Mouse (Mus musculus) heart, embryonic 16.5 days (tissue): ENCODE results near the gene Ccdc106. TPM values are rescaled to one million over a fixed set of nuclear protein-coding genes. Genes with fewer than 3 reads are reported as not detected.
A peak's percentile ranks its signal among the peaks of the same experiment; 100 is the strongest.

ENCODE experiments used
- ATAC-seq: fragments of 200-750 bp; cut with Nextera tagmentation; replicated peaks from 2 replicates; pipeline ENCODE4 v1.8.0; 2017; ENCODE audit warnings: moderate number of reproducible peaks; ENCODE audit not compliant: insufficient read depth, low FRiP score; ENCODE audit errors: extremely low read depth
- H3K27ac ChIP-seq: fragments of 300-500 bp; sonication (generic); 2 replicates; pipeline ENCODE4 v1.5.1; 2014; ENCODE audit warnings: mild to moderate bottlenecking, low read length, control low read depth, moderate library complexity
- H3K27me3 ChIP-seq: fragments of 300-500 bp; sonication (generic); 2 replicates; pipeline ENCODE4 v1.6.1; 2014; ENCODE audit warnings: low read length, mixed read lengths; ENCODE audit not compliant: control insufficient read depth, insufficient read depth
- H3K36me3 ChIP-seq: fragments of 300-500 bp; sonication (generic); 2 replicates; pipeline ENCODE4 v1.6.1; 2014; ENCODE audit not compliant: control insufficient read depth, insufficient read depth
- H3K4me1 ChIP-seq: fragments of 300-500 bp; sonication (generic); 2 replicates; pipeline ENCODE4 v1.6.1; 2014; ENCODE audit warnings: low read length, mixed read lengths; ENCODE audit not compliant: control insufficient read depth, insufficient read depth
- H3K4me2 ChIP-seq: fragments of 300-500 bp; sonication (generic); 2 replicates; pipeline ENCODE4 v1.6.1; 2014; ENCODE audit warnings: low read depth, mild to moderate bottlenecking, control low read depth, low read length
- H3K4me3 ChIP-seq: fragments of 300-500 bp; sonication (generic); 2 replicates; pipeline ENCODE4 v1.5.1; 2014; ENCODE audit warnings: mild to moderate bottlenecking, control low read depth, low read length
- H3K9ac ChIP-seq: fragments of 300-500 bp; sonication (generic); 2 replicates; pipeline ENCODE4 v1.6.1; 2014; ENCODE audit warnings: low read length, control low read depth
- H3K9me3 ChIP-seq: fragments of 300-500 bp; sonication (generic); replicated peaks from 2 replicates; pipeline ENCODE4 v1.6.1; 2016; ENCODE audit warnings: low read length; ENCODE audit not compliant: control insufficient read depth
- WGBS: fragments of 180-500 bp; shearing (Covaris S2); extraction: QIAGEN DNeasy Blood & Tissue Kit; methylation state at CpG from one replicate; pipeline ENCODE4 v1.1.7; 2014; 5-methylcytosine and 5-hydroxymethylcytosine counted together
- polyA plus RNA-seq: library from polyadenylated mRNA; unstranded; fragments of >200 nt; fragmentation: Nextera tagmentation; extraction: Ambion mirVana; gene quantifications from 2 replicates; pipeline ENCODE4 v1.2.1, GENCODE M21; 2015

Gene Ccdc106
- polyA plus RNA-seq, 1 experiment from 2014 or later, result 1.5 TPM

DNA sequence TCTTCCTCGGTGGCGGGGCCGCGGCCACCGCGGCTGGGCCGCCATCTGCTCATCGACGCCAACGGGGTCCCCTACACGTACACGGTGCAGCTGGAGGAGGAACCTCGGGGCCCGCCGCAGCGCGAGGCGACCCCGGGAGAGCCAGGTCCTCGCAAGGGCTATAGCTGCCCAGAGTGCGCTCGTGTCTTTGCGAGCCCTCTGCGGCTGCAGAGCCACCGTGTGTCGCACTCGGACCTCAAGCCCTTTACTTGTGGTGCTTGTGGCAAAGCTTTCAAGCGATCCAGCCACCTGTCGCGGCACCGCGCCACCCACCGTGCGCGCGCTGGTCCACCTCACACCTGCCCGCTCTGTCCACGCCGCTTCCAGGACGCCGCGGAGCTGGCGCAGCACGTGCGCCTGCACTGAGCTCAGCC, 32.6 kb downstream of the Ccdc106 start:
- Histone ChIP-seq H3K4me3 (peak overlapping the region; percentile 78), H3K27me3 (peaks cover 53% of the 10 kb centered on the region), H3K4me2 (peak overlapping the region; percentile 92), H3K36me3 (no peaks in the 10 kb centered on the region), H3K9me3 (no peaks in the 10 kb centered on the region), H3K9ac (no peak overlapping the region), H3K27ac (no peak overlapping the region), H3K4me1 (peaks cover 26% of the 10 kb centered on the region)
- ATAC-seq, result no peak
- 9% methylated on average over 45 of the region's 45 CpGs for WGBS

DNA sequence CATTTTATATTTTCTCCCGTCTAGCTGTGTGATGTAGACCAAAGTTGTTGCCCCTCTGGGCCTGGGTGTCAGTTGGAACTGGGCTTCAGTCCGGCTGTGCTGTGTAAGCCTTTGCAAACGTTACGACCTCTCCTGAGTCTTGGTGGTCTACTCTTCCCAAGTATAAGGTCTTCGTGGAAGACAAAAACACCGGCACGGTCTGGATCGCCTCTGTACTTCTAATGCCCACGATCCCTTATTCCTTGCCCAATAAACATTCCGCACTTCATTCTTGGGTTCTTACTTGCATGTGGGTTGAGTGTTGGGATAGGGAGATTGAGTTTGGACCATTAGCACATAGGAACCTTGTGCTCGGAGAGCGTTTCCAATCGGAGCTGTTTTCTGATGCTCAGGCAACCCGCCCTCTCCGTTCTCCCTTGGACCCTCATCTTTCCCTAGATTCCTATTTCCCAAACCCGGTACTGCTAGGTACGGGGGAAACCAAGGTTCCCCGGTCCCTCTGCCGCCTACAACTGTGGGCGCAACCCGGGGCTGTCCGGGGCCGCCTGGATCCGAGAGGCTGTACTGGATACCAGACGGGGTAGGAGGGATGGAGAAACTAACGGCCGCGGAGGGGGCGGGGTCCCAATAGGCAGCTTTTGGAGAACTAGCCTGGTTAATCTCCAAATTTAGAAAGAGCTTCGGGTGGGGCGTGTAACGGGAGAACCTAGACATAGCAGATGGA, 33.3 kb downstream of the Ccdc106 start:
- Histone ChIP-seq H3K27ac (no peak overlapping the region), H3K4me1 (peaks cover 26% of the 10 kb centered on the region), H3K36me3 (no peaks in the 10 kb centered on the region), H3K27me3 (peaks cover 56% of the 10 kb centered on the region), H3K4me2 (peak overlapping the region; percentile 52), H3K4me3 (peak overlapping the region; percentile 78), H3K9ac (peak overlapping the region; percentile 23; the same call in 1 of the 2 replicates), H3K9me3 (no peaks in the 10 kb centered on the region)
- 12% methylated on average over 32 of the region's 32 CpGs for WGBS
- ATAC-seq, result no peak

DNA sequence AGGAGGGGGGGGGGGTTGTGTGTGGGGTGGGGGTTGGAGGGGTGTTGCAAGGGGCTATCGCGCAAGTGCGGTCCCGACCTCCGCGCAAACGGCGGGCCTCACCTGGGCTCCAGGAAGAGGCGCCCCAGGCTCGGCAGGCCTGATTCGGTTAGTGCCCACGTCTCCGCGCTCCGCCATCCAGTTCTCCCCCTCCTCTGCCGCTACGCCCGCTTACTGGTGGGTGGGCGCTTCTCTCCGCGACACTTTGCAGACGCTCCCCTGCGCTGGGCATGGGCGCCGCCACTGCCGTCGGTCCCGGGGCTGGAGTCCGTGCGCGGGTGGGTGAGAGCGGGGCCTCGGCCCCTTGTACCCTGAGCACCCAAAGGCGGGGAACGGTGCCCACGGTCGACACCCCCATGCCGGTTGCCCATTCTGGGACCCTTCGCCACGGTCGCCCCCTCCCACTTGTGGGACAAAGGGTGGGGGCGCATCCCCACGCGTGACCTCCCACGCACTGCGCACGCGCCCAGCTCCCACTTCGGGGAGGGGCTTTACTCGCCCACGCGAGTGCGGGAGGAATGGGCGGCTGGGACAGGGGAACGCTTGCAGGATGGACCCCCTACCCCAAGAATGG, 36.4 kb downstream of the Ccdc106 start:
- ATAC-seq, result no peak

DNA sequence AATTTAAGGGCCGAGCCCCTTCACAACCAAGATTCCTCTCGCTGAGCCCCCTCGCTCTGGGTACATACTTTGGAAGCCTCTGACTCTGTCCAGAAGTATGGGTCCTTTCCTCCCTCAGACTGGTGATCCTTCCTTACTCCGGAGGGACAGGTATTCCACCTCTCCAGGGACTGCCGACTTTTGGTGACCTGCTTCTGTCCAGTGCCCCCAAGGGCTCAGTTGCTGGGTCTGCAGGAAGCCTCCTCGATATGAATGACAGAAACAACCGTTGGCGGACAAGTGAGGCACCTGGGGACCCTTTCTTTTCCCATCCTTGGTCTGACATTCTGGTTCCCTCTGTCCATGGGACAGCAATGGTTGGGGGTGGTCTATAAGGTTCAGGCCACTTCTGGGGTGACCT, 37.0 kb downstream of the Ccdc106 start:
- H3K27ac ChIP-seq, result no peak overlapping the region
- H3K4me3 ChIP-seq, result peak overlapping the region; percentile 44
- H3K27me3 ChIP-seq, result peaks cover 50% of the 10 kb centered on the region
- ATAC-seq, result no peak
- H3K4me1 ChIP-seq, result peaks cover 26% of the 10 kb centered on the region
- peak overlapping the region; percentile 60; the same call in 1 of the 2 replicates for H3K9ac ChIP-seq
- no peaks in the 10 kb centered on the region for H3K9me3 ChIP-seq
- WGBS, result 37% methylated on average over 8 of the region's 8 CpGs
- peak overlapping the region; percentile 57; the same call in 1 of the 2 replicates for H3K4me2 ChIP-seq
- no peaks in the 10 kb centered on the region for H3K36me3 ChIP-seq

More for the DNA sequence above, 36.4 kb downstream of the Ccdc106 start:
- H3K4me3 ChIP-seq, result peak overlapping the region; percentile 44
- no peak overlapping the region for H3K27ac ChIP-seq
- peaks cover 31% of the 10 kb centered on the region for H3K4me1 ChIP-seq
- WGBS, result 3% methylated on average over 45 of the region's 55 CpGs
- peaks cover 56% of the 10 kb centered on the region for H3K27me3 ChIP-seq
- peak overlapping the region; percentile 60 for H3K9ac ChIP-seq
- H3K9me3 ChIP-seq, result no peaks in the 10 kb centered on the region
- H3K4me2 ChIP-seq, result peak overlapping the region; percentile 57
- no peaks in the 10 kb centered on the region for H3K36me3 ChIP-seq

DNA sequence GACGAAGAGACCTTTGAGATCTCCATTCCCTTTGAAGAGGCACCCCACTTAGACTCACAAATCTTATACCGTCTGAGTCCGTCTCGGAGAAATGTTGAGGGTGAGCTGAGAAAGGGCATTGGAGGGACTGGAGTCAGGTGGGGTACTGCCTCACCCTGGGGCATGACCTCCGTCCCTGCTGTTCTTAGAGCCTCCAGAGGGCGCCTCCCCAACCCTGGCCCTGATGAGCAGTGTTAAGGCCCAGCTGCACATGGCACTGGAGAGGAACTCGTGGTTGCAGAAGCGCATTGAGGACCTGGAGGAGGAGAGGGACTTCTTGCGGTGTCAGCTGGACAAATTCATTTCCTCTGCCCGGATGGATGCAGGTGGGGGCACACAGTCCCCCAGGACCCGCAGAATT, 37.5 kb downstream of the Ccdc106 start:
- Histone ChIP-seq H3K9ac (no peak overlapping the region), H3K4me2 (no peak overlapping the region), H3K27ac (no peak overlapping the region), H3K4me1 (peaks cover 22% of the 10 kb centered on the region), H3K9me3 (no peaks in the 10 kb centered on the region), H3K36me3 (no peaks in the 10 kb centered on the region), H3K4me3 (no peak overlapping the region), H3K27me3 (peaks cover 50% of the 10 kb centered on the region)
- no peak for ATAC-seq
- WGBS, result 38% methylated on average over 11 of the region's 11 CpGs

DNA sequence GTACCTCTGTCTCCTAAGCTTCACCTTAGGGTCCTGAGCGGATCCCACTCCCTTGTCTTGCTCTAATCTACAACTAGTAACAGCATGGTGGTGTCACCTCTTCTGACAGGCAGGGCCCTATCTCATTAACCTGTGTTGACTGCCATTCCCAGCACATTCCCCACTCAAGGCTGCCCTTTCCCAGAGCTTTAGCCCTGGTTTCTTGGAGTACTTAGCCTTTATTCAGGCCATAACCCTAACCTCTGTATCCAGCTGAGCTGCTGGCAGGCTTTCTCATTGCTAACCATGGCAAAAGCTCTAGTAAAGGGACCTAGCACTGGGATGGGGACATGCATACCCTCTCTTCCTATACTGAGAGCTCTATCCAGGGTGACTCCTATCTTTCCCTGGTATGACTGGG, 38.3 kb downstream of the Ccdc106 start:
- Histone ChIP-seq H3K4me2 (no peak overlapping the region), H3K9me3 (no peaks in the 10 kb centered on the region), H3K4me3 (no peak overlapping the region), H3K4me1 (peaks cover 20% of the 10 kb centered on the region), H3K27ac (no peak overlapping the region), H3K27me3 (peaks cover 43% of the 10 kb centered on the region), H3K36me3 (no peaks in the 10 kb centered on the region), H3K9ac (no peak overlapping the region)
- 71% methylated on average over 1 of the region's 1 CpGs for WGBS
- ATAC-seq, result no peak

DNA sequence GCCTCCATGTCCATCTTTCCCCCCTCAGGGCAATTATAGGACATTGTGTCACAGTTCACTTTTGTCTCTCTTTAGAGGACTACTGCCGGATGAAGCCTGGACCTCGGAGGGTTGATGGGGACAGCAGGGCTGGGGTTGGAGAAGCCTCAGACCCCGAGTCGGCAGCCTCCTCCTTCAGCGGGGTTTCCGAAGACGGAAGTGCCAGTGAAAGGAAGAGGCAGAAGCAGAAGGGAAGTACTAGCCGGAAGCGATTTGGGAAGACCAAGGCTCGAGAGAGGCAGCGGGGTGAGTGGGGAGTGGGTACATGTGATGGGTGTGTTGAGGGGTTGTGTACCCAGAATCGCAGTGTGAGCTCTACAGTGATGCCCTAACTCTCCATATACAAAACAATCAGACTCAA, 39.1 kb downstream of the Ccdc106 start:
- ATAC-seq, result no peak
- Histone ChIP-seq H3K4me3 (no peak overlapping the region), H3K27me3 (peaks cover 36% of the 10 kb centered on the region), H3K9ac (no peak overlapping the region), H3K9me3 (no peaks in the 10 kb centered on the region), H3K4me2 (no peak overlapping the region), H3K27ac (no peak overlapping the region), H3K4me1 (peaks cover 24% of the 10 kb centered on the region), H3K36me3 (no peaks in the 10 kb centered on the region)
- 89% methylated on average over 12 of the region's 12 CpGs for WGBS

DNA sequence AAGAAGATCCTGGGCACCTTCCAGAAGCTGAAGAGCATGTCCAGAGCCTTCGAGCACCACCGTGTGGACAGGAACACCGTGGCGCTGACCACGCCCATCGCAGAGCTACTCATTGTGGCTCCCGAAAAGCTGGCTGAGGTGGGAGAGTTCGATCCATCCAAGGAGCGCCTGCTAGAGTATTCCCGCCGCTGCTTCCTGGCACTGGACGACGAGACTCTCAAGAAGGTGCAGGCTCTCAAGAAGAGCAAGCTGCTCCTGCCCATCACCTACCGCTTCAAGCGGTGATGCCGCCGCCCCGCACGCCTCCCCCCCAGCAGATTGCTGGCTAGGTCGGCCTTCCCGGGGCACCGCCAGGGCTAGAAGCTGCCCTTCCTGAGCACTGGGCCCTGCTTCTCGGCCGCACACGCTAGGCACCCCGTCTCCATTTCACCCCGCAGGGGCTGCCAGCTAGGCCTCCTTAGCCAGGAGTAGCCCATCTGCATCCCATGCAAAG, 39.9 kb downstream of the Ccdc106 start:
- H3K9me3 ChIP-seq, result no peaks in the 10 kb centered on the region
- peak overlapping the region; percentile 91 for H3K4me2 ChIP-seq
- 5% methylated on average over 27 of the region's 27 CpGs for WGBS
- no peaks in the 10 kb centered on the region for H3K36me3 ChIP-seq
- H3K4me3 ChIP-seq, result peak overlapping the region; percentile 88
- H3K27ac ChIP-seq, result peak overlapping the region; percentile 100
- H3K4me1 ChIP-seq, result peaks cover 27% of the 10 kb centered on the region
- ATAC-seq, result no peak
- H3K9ac ChIP-seq, result peak overlapping the region; percentile 97
- H3K27me3 ChIP-seq, result peaks cover 27% of the 10 kb centered on the region
